Mouse (Mus musculus) midbrain, embryonic 16.5 days (tissue): ENCODE measurements around the gene Ngp. TPM values are rescaled to one million over a fixed set of nuclear protein-coding genes. Genes with fewer than 3 reads are reported as not detected.
"Not testable (repeated sequence)": the region's sequence is repeated elsewhere in the genome, so short reads cannot be mapped to it uniquely, and the experiment has no call there.

Experiments used
- ATAC-seq: fragments of 200-750 bp; cut with Nextera tagmentation; 2 replicates; pipeline ENCODE4 v1.8.0; 2017; ENCODE audit warnings: moderate TSS enrichment
- H3K27ac ChIP-seq: fragments of 300-500 bp; sonication (generic); 2 replicates; pipeline ENCODE4 v1.5.1; 2014; ENCODE audit warnings: mild to moderate bottlenecking, low read length, mixed read lengths
- H3K27me3 ChIP-seq: fragments of 300-500 bp; sonication (generic); 2 replicates; pipeline ENCODE4 v1.6.1; 2014; ENCODE audit warnings: low read depth, low read length, mixed read lengths; ENCODE audit not compliant: control insufficient read depth, insufficient read depth
- H3K36me3 ChIP-seq: fragments of 300-500 bp; sonication (generic); 2 replicates; pipeline ENCODE4 v1.6.1; 2014; ENCODE audit warnings: mild to moderate bottlenecking, low read length, moderate library complexity, mixed read lengths; ENCODE audit not compliant: control insufficient read depth, insufficient read depth
- H3K4me1 ChIP-seq: fragments of 300-500 bp; sonication (generic); 2 replicates; pipeline ENCODE4 v1.6.1; 2014; ENCODE audit warnings: mild to moderate bottlenecking, low read length, mixed read lengths; ENCODE audit not compliant: control insufficient read depth, insufficient read depth
- H3K4me2 ChIP-seq: fragments of 300-500 bp; sonication (generic); 2 replicates; pipeline ENCODE4 v1.6.1; 2014; ENCODE audit warnings: mild to moderate bottlenecking, low read length, mixed read lengths
- H3K4me3 ChIP-seq: fragments of 300-500 bp; sonication (generic); 2 replicates; pipeline ENCODE4 v1.5.1; 2014; ENCODE audit warnings: low read depth, mild to moderate bottlenecking, low read length, moderate library complexity, mixed read lengths
- H3K9ac ChIP-seq: fragments of 300-500 bp; sonication (generic); 2 replicates; pipeline ENCODE4 v1.6.1; 2014; ENCODE audit warnings: low read depth, low read length, mixed read lengths
- H3K9me3 ChIP-seq: fragments of 300-500 bp; sonication (generic); replicated peaks from 2 replicates; pipeline ENCODE4 v1.6.1; 2014; ENCODE audit warnings: mild to moderate bottlenecking, low read length, mixed read lengths; ENCODE audit not compliant: control insufficient read depth, poor library complexity, severe bottlenecking
- WGBS: fragments of 180-500 bp; shearing (Covaris S2); extraction: QIAGEN DNeasy Blood & Tissue Kit; methylation state at CpG from one replicate; pipeline ENCODE4 v1.1.7; 2014; 5-methylcytosine and 5-hydroxymethylcytosine counted together
- polyA plus RNA-seq: library from polyadenylated mRNA; unstranded; fragments of >200 nt; fragmentation: Nextera tagmentation; extraction: Ambion mirVana; gene quantifications from 2 replicates; pipeline ENCODE4 v1.2.1, GENCODE M21; 2015

Ngp gene
- 0.80 and 1.4 TPM in 2 replicates for polyA plus RNA-seq

GRCm38 (mm10) chr9:110419511-110420112 lies at the start of gene Ngp:
Gene Ngp, plus strand, starts transcription at chr9:110419747.
- H3K9ac ChIP-seq, result no peak within 1 kb of the TSS
- no peaks in the 10 kb centered on the region for H3K4me1 ChIP-seq
- no peaks in the 10 kb centered on the region for H3K36me3 ChIP-seq
- no peak for ATAC-seq
- H3K4me3 ChIP-seq, result no peak within 1 kb of the TSS
- H3K4me2 ChIP-seq, result no peak within 1 kb of the TSS
- 92% methylated on average over 12 of the region's 12 CpGs for WGBS
- H3K27ac ChIP-seq, result no peak within 1 kb of the TSS
- H3K27me3 ChIP-seq, result no peaks in the 10 kb centered on the region
- H3K9me3 ChIP-seq, result no peaks in the 10 kb centered on the region

- no peak for ATAC-seq
- Histone ChIP-seq H3K4me3 (no peak overlapping the region), H3K27me3 (no peaks in the 10 kb centered on the region), H3K27ac (no peak overlapping the region), H3K36me3 (peaks cover 35% of the 10 kb centered on the region), H3K4me1 (no peaks in the 10 kb centered on the region), H3K9me3 (no peaks in the 10 kb centered on the region), H3K9ac (no peak overlapping the region), H3K4me2 (no peak overlapping the region)
- 95% methylated on average over 3 of the region's 3 CpGs for WGBS
Observed at GRCm38 (mm10) chr9:110369860-110370259, 49.7 kb upstream of the Ngp start.

GRCm38 (mm10) chr9:110373871-110374270 lies 45.7 kb upstream of the Ngp start:
- Histone ChIP-seq H3K9me3 (no peaks in the 10 kb centered on the region), H3K36me3 (peaks cover 37% of the 10 kb centered on the region), H3K4me2 (no peak overlapping the region), H3K27me3 (no peaks in the 10 kb centered on the region), H3K4me1 (no peaks in the 10 kb centered on the region), H3K9ac (no peak overlapping the region), H3K27ac (no peak overlapping the region), H3K4me3 (no peak overlapping the region)
- WGBS, result 95% methylated on average over 13 of the region's 13 CpGs
- ATAC-seq, result no peak

GRCm38 (mm10) chr9:110375668-110376067 lies 43.9 kb upstream of the Ngp start:
- H3K4me1 ChIP-seq, result no peaks in the 10 kb centered on the region
- H3K27me3 ChIP-seq, result no peaks in the 10 kb centered on the region
- peaks cover 40% of the 10 kb centered on the region for H3K36me3 ChIP-seq
- WGBS, result 93% methylated on average over 3 of the region's 3 CpGs
- H3K27ac ChIP-seq, result no peak overlapping the region
- no peak overlapping the region for H3K9ac ChIP-seq
- H3K4me2 ChIP-seq, result no peak overlapping the region
- ATAC-seq, result no peak
- no peaks in the 10 kb centered on the region for H3K9me3 ChIP-seq
- H3K4me3 ChIP-seq, result no peak overlapping the region

GRCm38 (mm10) chr9:110377655-110378054 lies 41.9 kb upstream of the Ngp start:
- H3K36me3 ChIP-seq, result peaks cover 41% of the 10 kb centered on the region

GRCm38 (mm10) chr9:110379361-110379760 lies 40.2 kb upstream of the Ngp start:
- no peaks in the 10 kb centered on the region for H3K27me3 ChIP-seq
- no peak overlapping the region for H3K9ac ChIP-seq
- 96% methylated on average over 8 of the region's 8 CpGs for WGBS
- no peak overlapping the region for H3K4me3 ChIP-seq
- no peaks in the 10 kb centered on the region for H3K4me1 ChIP-seq
- H3K36me3 ChIP-seq, result peaks cover 41% of the 10 kb centered on the region
- H3K4me2 ChIP-seq, result no peak overlapping the region
- H3K9me3 ChIP-seq, result no peaks in the 10 kb centered on the region
- no peak for ATAC-seq
- no peak overlapping the region for H3K27ac ChIP-seq

More at GRCm38 (mm10) chr9:110377655-110378054, 41.9 kb upstream of the Ngp start:
- H3K4me1 ChIP-seq, H3K27ac ChIP-seq, H3K4me2 ChIP-seq, H3K4me3 ChIP-seq, H3K9ac ChIP-seq, H3K27me3 ChIP-seq, H3K9me3 ChIP-seq, ATAC-seq: not testable (repeated sequence)
- 91% methylated on average over 15 of the region's 15 CpGs for WGBS

- Histone ChIP-seq H3K27me3 (no peaks in the 10 kb centered on the region), H3K4me2 (no peak overlapping the region), H3K9me3 (no peaks in the 10 kb centered on the region), H3K9ac (no peak overlapping the region), H3K4me1 (no peaks in the 10 kb centered on the region), H3K36me3 (peaks cover 50% of the 10 kb centered on the region), H3K27ac (no peak overlapping the region), H3K4me3 (no peak overlapping the region)
- ATAC-seq, result no peak
- WGBS, result 51% methylated on average over 21 of the region's 21 CpGs
Observed at GRCm38 (mm10) chr9:110380662-110381061, 38.9 kb upstream of the Ngp start.

GRCm38 (mm10) chr9:110381292-110381691 lies 38.3 kb upstream of the Ngp start:
- Histone ChIP-seq H3K27me3 (no peaks in the 10 kb centered on the region), H3K4me2 (no peak overlapping the region), H3K27ac (no peak overlapping the region), H3K9ac (no peak overlapping the region), H3K4me3 (no peak overlapping the region), H3K36me3 (peaks cover 56% of the 10 kb centered on the region), H3K4me1 (no peaks in the 10 kb centered on the region), H3K9me3 (no peaks in the 10 kb centered on the region)
- WGBS, result 83% methylated on average over 12 of the region's 12 CpGs
- ATAC-seq, result no peak

- ATAC-seq, result no peak
- WGBS, result 90% methylated on average over 7 of the region's 7 CpGs
- Histone ChIP-seq H3K27ac (no peak overlapping the region), H3K9me3 (no peaks in the 10 kb centered on the region), H3K4me3 (no peak overlapping the region), H3K27me3 (no peaks in the 10 kb centered on the region), H3K4me2 (no peak overlapping the region), H3K4me1 (no peaks in the 10 kb centered on the region), H3K9ac (no peak overlapping the region), H3K36me3 (peaks cover 68% of the 10 kb centered on the region)
Observed at GRCm38 (mm10) chr9:110384369-110384929, 35.1 kb upstream of the Ngp start.
